Mouse (Mus musculus): ENCODE data around the gene Slc15a3. TPM values are rescaled to one million over a fixed set of nuclear protein-coding genes. Genes with fewer than 3 reads are reported as not detected.

Slc15a3 gene
- 1 to 10 TPM; 1.1 to 1.3 TPM for total RNA-seq (2021)

GRCm38 (mm10) chr19:10839010-10839892 is at the start of gene Slc15a3:
TSS of gene Slc15a3 (plus strand) at chr19:10839727.
- DNase-seq, result no peak

- DNase-seq, result no peak
Observed at GRCm38 (mm10) chr19:10790323-10790722, 49.2 kb upstream of the Slc15a3 start.

DNA sequence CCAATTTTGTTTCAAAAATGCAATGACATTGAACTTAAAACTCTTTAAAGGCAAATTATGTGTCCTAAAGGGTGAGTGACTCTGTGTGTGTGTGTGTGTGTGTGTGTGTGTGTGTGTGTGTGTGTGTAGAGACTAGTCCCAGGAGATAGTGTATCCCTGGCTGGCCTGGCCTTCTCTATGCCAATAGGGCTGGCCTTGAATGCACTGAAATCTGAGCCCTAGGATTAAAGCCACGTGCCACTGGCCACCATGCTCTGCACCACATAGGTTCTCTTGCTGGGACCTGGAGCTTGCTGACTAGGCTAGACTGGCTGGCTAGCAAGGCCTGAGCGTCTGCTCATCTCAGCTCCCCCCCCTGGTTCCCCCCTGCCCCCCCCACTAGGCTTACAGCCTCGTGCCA is 46.5 kb upstream of the Slc15a3 start:
- no peak for DNase-seq

DNA sequence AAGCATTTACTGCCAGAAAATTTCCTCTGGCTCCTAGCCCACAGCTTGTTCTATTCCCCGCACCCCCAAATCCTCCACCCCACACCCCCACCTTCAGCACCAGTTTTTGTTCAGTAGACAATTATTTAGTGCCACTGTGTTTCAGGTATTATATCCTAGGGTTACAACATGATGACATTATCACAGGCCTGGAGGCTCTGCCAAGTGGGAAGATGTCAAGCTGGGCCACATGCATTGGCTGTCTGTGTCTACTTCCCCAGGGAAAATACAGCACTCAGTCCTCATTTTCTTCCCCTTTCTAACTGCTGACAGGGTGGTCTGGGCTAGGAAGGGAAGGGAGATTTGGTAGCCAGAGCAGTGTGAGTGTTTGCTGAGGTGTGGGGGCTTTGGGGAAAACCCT is 44.6 kb upstream of the Slc15a3 start:
- DNase-seq, result no peak

GRCm38 (mm10) chr19:10798576-10798975 is 41.0 kb upstream of the Slc15a3 start:
- no peak for DNase-seq

DNA sequence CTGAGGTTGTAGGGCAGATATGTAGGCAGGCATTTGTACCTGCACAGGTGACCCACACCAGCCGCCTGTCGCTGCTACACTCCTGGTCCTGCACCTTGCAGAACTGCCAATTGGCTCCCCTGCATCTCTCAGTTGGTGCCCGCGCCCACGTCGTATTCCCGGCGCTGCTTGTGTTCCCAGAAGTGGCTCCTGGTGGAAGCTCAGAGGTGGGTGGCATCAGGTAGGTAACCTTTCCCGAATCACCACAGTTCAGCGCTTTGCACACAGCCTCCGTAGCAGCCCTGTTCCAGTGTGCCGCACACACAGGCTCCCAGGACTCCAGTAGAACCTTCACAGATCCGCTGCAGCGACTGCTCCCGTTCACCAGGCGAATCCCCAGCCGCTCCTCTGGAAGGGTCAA is 40.4 kb upstream of the Slc15a3 start:
- DNase-seq, result no peak

DNA sequence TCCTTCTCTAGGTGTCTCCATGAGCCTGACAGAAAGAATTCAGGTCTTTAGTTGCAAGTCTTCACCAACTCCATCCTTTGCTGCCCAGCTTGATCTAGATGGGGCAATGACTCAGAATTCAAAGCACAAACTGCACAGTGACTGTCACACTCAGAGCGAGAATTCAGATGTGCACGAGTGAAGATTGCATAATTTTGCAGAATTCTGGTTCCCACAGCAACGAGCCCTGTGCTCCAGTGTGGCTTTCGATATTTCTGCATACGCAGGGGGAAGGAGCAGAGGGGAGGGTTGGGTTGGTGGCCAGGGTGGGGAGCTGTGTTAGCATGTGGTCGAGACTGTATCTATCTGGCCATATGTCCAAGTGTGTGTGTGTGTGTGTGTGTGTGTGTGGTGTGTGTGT is 38.5 kb upstream of the Slc15a3 start:
- peak; percentile 60 to 65 for DNase-seq

- DNase-seq, result no peak
Observed at GRCm38 (mm10) chr19:10801906-10802305, 37.6 kb upstream of the Slc15a3 start.

DNA sequence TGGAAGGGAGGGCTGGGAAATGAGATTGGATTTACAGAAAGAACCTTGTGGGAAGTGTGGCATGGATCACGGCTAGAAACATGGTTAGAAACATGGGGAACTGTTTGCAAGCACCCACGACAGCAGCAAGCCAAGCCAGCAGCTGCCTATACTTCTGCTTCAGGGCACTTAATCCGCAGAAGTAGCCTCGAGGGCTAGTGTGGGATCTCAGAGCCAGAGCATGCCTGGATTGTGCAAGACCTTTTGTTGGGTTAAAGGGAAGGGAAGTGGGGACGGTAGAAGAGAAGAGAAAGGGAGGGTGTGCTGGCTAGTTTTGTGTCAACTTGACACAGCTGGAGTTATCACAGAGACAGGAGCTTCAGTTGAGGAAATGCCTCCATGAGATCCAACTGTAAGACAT is 35.8 kb upstream of the Slc15a3 start:
- DNase-seq, result no peak

DNA sequence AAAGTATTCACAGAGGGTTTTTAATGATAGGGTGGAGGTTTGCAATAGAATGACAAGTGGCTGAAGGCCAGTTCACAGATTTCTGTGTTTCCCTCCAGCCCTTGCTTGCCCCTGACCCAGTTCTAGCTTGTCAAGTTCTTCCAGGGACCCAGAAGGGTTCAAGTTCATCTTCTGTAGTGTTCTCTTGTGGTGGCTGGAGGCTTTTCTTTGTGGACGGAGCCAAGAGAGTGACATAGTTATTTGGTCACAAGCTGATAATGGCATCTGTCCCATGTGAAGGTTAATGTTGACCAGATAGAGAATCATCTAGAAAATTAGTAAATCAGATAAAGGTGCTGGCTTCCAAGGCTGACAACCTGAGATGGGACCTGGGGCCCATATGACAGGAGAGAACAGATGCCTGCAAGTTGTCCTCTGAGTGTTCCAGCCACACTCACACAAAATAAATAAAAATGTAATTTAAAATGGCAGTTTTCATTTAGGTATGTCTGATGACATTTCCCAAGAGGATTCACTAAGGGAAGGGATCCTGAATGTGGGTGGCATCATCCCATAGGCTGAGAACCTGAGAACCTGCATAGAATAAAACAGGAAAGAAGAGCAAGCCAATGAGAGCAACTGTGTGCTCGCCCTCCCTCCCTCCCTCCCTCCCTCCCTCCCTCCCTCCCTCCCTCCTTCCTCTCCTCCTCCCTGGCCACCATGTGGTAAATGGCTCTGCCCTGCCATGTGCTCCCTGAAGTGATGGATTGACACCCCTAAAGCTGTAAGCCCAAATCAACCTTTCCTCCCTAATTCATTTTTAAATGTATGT is 34.5 kb upstream of the Slc15a3 start:
- no peak for DNase-seq

- no peak for DNase-seq
Observed at GRCm38 (mm10) chr19:10805661-10806285, 33.8 kb upstream of the Slc15a3 start.

DNA sequence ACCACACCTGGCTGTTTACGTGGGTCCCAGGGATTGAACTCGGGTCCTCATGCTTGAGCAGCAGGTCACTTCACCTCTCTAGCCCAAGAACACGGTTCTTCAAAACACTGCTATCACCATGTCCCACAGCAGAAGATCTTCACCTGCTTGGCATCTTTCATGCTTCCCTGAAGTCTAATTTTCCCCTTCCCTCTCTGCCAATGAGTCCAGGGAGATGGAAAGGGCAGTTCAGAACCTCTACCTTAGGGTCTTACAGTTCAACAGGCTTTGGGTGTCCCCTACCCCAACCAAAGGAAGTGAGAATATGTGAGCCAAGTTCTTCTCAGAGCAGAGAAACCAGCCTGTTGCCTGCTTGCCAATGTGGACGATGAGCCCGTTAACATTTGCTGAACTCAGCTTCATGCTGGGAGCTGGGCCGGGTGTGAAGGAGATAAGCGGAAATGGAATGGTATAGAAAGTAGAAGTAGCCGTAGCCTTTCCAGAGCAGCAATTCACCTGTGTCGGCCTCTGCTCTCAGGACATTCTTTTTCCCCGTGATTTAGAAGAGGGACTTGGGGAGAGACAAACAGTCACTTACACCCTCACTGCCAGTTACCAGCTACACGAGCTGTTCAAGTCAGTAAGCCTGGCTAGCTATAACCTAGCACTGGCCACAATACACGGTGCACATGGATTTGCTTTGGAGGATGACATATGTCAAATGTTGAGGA is 30.8 kb upstream of the Slc15a3 start:
- no peak for DNase-seq

GRCm38 (mm10) chr19:10809428-10810175 is 29.9 kb upstream of the Slc15a3 start:
- peak; percentile 39 to 46 for DNase-seq

DNA sequence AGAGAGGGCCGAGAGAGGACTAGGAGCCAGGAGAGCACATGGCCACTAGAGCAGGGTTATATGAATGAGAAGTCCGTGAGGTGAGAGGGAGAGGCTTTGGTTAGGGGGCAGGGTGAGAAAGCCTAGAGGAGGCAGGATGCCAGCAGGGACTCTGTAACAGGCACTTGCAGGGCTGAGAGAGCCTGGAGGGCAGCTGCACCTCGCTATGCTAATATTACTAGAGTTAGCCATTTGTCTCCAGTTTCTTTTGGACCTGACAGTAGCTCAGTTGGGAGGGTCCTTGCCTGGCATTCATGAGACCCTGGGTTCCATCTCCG is 29.4 kb upstream of the Slc15a3 start:
- no peak for DNase-seq

DNA sequence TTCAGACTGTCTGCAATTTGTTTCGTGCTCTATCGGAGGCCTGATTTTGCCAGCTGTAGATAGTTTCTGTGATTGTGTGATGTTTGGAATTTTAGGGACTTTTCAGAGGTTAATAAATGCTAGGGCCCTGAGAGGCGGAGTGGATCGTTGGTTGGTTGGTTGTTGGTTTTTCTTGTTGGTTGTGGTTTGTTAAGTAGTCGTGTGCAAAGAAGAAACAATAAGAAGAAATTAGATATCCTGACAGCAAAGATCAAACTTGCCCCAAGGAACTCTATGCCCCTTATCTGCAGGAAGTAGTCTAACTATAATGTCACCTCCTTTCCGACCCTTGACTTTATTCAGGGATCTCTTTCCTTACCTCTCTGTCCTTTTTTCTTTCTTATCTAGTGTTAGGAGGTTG is 28.1 kb upstream of the Slc15a3 start:
- no peak for DNase-seq

DNA sequence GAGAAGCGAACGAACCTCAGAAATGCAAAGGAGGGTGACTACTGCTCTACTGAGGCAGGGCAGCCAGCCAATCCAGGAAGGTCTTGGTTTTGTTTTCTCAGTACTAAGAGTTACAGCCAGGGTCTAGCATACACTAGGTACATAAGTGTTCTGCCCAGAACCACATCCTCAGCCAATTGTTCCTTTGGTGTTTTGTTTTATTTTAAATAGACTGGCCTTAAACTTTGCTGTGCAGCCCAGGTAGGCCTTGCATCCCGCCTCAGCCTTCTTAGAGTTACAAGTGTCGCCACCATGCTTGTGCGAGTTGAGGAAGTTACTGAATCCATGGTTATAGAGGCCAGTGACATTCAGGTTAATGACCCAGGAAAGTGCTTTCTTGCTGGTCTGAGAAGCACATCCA is 26.5 kb upstream of the Slc15a3 start:
- no peak for DNase-seq

DNA sequence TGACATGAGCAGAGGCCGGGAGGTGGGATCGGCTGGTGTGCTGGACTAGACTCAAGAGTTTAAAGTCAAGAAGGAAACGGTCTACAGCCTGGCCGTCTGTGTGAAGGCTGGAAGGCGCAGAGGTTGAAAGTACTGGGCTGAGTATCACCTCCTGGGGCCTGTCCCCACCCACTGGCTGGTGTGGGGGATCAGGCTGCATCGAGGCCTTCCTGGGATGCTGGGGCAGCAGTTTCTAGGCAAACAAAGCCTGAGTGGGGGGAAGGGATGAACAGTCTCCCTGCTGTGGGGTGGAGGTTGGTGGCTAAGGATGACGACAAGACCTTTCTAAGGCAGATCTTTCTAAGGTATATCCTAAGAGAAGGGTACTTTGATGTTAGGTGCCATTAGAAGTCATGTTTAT is 25.6 kb upstream of the Slc15a3 start:
- DNase-seq, result no peak

- DNase-seq, result no peak
Observed at GRCm38 (mm10) chr19:10815871-10816270, 23.7 kb upstream of the Slc15a3 start.

GRCm38 (mm10) chr19:10816462-10816861 is 23.1 kb upstream of the Slc15a3 start:
- no peak for DNase-seq

DNA sequence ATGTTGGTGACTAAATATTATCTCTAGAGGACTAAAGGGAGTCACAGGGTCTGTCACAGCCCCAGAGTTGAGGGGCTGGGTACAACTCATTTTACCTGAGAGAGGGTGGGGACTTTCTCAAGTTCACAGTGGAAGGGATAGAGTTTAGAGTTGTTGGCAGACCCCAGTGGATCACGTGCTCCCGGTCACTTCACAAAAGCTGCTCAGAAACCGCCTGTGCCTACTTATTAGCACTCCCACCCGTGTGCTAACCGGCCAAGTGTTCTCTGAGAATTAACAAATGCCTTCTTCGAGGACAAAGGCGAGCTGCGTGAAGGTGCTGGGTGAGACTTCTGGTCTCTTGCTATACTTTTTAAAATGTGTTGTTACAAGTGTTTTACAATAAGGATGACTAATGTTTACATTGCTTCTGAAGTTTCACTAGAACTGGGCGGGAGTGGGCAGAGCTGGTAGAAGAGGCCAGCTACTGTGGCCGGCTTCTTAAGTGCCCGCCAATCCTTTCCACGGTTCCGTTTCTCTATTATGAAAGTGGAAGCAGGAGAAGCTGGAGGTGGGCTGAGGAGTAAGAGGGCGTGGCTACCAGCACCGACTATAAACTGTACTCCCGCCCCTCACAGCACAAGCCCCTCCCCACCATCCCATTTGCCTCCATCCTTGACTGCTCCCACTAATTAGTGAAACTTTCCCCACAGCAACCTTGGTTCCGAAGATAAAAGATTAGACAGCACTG is 21.1 kb upstream of the Slc15a3 start:
- no peak for DNase-seq

DNA sequence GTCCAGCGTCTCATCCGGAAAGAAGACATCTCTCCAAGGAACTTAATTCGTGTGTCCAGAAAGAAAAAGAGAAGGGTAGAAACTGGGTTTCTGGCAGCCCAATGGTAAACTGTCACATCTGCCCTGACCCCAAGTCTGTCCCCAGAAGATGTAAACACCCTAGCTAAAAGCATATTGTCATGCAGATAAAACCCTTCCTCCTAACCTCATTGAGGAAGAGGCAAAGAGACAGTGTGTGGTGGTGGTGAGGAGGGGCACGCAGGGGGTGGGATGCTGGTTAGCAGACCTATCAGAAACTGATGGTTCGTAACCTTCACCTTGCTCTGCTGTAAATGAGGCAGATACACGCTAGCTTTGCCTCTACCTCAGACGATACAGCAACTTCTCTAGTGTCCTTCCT is 18.2 kb upstream of the Slc15a3 start:
- DNase-seq, result no peak

All from layer of hippocampus, postnatal 36 days (tissue).